In genomic region chr12:80691671-80692091, GRCm38 (mm10) we compare ENCODE assay signal across 10 mouse cellular contexts. TPM values are rescaled to one million over a fixed set of nuclear protein-coding genes. Genes with fewer than 3 reads are reported as not detected.
DNase-seq lines count a peak whose midpoint lies in the region; ATAC-seq and TF ChIP-seq lines count a peak whose summit lies in the region.
"Had no signal": no experiment of that assay in that cellular context is flagged by ENCODE, and none has a peak within 500 bp of the region (broad histone marks: within the 10 kb centered on the region; RNA-seq: fewer than 3 reads in every experiment).

No protein-coding gene starts in this region.

- peak overlapping the region; percentile 69 for H3K9ac ChIP-seq in intestine, embryonic 16.5 days (ENCODE audit: low read depth, low read length)

- intact Hi-C loops in left cerebral cortex, postnatal 4 days (cut with DNase I): no loop called here

- H3K4me3 ChIP-seq in cerebellum, adult 2 months (replicated peaks; ENCODE audit: insufficient read depth, low read depth, low read length): peak overlapping the region; percentile 54
- peak overlapping the region; percentile 59 for H3K4me3 ChIP-seq in intestine, embryonic 16.5 days (ENCODE audit: low read length)

- peak; percentile 77 for ATAC-seq in intestine, embryonic 16.5 days

- WGBS in cerebellum, adult 2 months: 32% methylated on average over 12 of the region's 12 CpGs
- WGBS in intestine, embryonic 16.5 days: 14% methylated on average over 12 of the region's 12 CpGs

- no peak overlapping the region for H3K27ac ChIP-seq in cerebellum, adult 2 months (ENCODE audit: insufficient read depth, low read length)
- H3K27ac ChIP-seq in intestine, embryonic 16.5 days (ENCODE audit: low read length): peak overlapping the region; percentile 78

- H3K27me3 ChIP-seq in cerebellum, adult 2 months (ENCODE audit: control insufficient read depth, insufficient read depth, low read length): no peaks in the 10 kb centered on the region; the same call in 1 of the 2 replicates
- H3K27me3 ChIP-seq in intestine, embryonic 16.5 days (replicated peaks; ENCODE audit: control insufficient read depth, insufficient read depth, low read length): 0 out of 2 replicates have a peak, but pooled peaks cover 11% of the 10 kb centered on the region

- DNase-seq in cerebellum, adult 2 months: no peak
- no peak for DNase-seq in cerebellum, postnatal 25 days
- peak; percentile 45 for DNase-seq in embryo, embryonic 10 days (ENCODE audit: low spot score)
- DNase-seq in lung, adult 18-20 months: peak; percentile 89 to 93
- DNase-seq in spleen, postnatal 36 days (ENCODE audit: low spot score in 2 of 2): no peak
- no peak for DNase-seq in left cerebral cortex, postnatal 4 days
- DNase-seq in frontal cortex, postnatal 10 days (ENCODE audit: low spot score in 2 of 2): no peak

- no peaks in the 10 kb centered on the region for H3K9me3 ChIP-seq in intestine, embryonic 16.5 days (ENCODE audit: control insufficient read depth, low read length)

- no peaks in the 10 kb centered on the region for H3K36me3 ChIP-seq in intestine, embryonic 16.5 days (ENCODE audit: control insufficient read depth, insufficient read depth, low read length)

- peaks cover 5% of the 10 kb centered on the region; the same call in 1 of the 2 replicates for H3K4me1 ChIP-seq in cerebellum, adult 2 months (ENCODE audit: control insufficient read depth, insufficient read depth, low read length)
- peaks cover 32% of the 10 kb centered on the region for H3K4me1 ChIP-seq in intestine, embryonic 16.5 days (ENCODE audit: control insufficient read depth, insufficient read depth, low read length)

- no peak for TF ChIP-seq CTCF in cerebellum, adult 2 months (IDR thresholded peaks at IDR 0.05; ENCODE audit: borderline replicate concordance, insufficient read depth, low read depth, low read length)

- H3K4me2 ChIP-seq in intestine, embryonic 16.5 days (ENCODE audit: low read depth, low read length): peak overlapping the region; percentile 84

- no peak for TF ChIP-seq POLR2A in cerebellum, adult 2 months (IDR thresholded peaks at IDR 0.05; ENCODE audit: borderline replicate concordance, insufficient read depth, low read length)

RNA-seq across cellular contexts. Expression of gene Plekhd1, which starts 0.7 kb away (rescaled TPM):
- polyA plus RNA-seq in cerebellum, adult 2 months (2012; rRNA removed): 61.7 and 66.3 TPM in 2 replicates
- 11.5 and 12.1 TPM in 2 replicates for polyA plus RNA-seq in intestine, embryonic 16.5 days (2015; fragmentation: Nextera tagmentation; extraction: Ambion mirVana)
- 1 to 10 TPM; 1.4 to 1.6 TPM for total RNA-seq in left cerebral cortex, postnatal 4 days (2021)
- total RNA-seq: common myeloid progenitor, adult 5-6 weeks; neutrophil, adult 5-6 weeks had no signal

RNA-seq across cellular contexts. Expression of gene Erh, which starts 47.5 kb away (rescaled TPM):
- 79.5 and 92.0 TPM in 2 replicates for polyA plus RNA-seq in cerebellum, adult 2 months (2012; rRNA removed)
- polyA plus RNA-seq in intestine, embryonic 16.5 days (2015; fragmentation: Nextera tagmentation; extraction: Ambion mirVana): 206 and 241 TPM in 2 replicates
- total RNA-seq in left cerebral cortex, postnatal 4 days (2021): 10 to 100 TPM; 87.2 to 99.7 TPM

RNA-seq across cellular contexts. Expression of gene Slc39a9, which starts 48.0 kb away (rescaled TPM):
- polyA plus RNA-seq in cerebellum, adult 2 months (2012; rRNA removed): 31.9 and 33.5 TPM in 2 replicates
- 26.9 and 29.0 TPM in 2 replicates for polyA plus RNA-seq in intestine, embryonic 16.5 days (2015; fragmentation: Nextera tagmentation; extraction: Ambion mirVana)
- total RNA-seq in left cerebral cortex, postnatal 4 days (2021): 10 to 100 TPM; 39.2 to 43.1 TPM

Comparison
In these comparisons a context has a peak if more than half of its experiments do, and no peak if none do; other contexts are left out.
1. DNase-seq: peak in embryo, embryonic 10 days (single experiment) and lung, adult 18-20 months (2 of 2); none in cerebellum, adult 2 months (0 of 2), cerebellum, postnatal 25 days (0 of 2), spleen, postnatal 36 days (0 of 2), left cerebral cortex, postnatal 4 days (single experiment) and frontal cortex, postnatal 10 days (0 of 2).